Mouse (Mus musculus): ENCODE data around the gene Gramd1b. TPM values are rescaled to one million over a fixed set of nuclear protein-coding genes. Genes with fewer than 3 reads are reported as not detected.

Gramd1b gene
- polyA plus RNA-seq, 1 experiment from 2014 or later, result 2.8 TPM

DNA sequence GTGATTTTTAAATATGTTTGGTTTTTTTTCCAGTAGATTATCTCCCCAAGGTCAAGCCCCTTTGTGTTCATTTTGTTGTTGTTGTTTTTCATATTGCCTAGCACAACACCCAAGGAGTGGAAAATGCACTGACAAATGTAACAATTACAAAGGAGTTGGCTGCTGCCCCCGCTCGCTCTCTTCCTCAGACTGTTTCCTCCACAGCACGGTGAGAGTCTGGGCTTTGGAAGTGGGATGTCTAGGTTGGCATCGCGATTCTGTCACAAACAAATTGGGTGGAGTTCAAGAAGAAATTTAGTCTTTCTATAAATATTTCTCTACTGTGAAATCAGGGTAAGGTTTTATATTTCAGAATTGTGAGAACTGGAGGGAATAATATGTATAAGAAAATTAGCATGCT lies 26.6 kb upstream of the Gramd1b start:
- Histone ChIP-seq H3K9ac (ENCODE audit: low read length) (no peak overlapping the region), H3K4me2 (ENCODE audit: low read depth, severe bottlenecking) (no peak overlapping the region), H3K4me1 (ENCODE audit: control insufficient read depth, insufficient read depth, low read length) (no peaks in the 10 kb centered on the region), H3K4me3 (ENCODE audit: low read depth, low read length) (no peak overlapping the region), H3K9me3 (ENCODE audit: control insufficient read depth, low read length) (no peaks in the 10 kb centered on the region), H3K36me3 (ENCODE audit: control insufficient read depth, insufficient read depth, low read length) (no peaks in the 10 kb centered on the region), H3K27ac (replicated peaks; ENCODE audit: low read depth, low read length) (no peak overlapping the region), H3K27me3 (ENCODE audit: control insufficient read depth, insufficient read depth, low read length) (no peaks in the 10 kb centered on the region)
- 92% methylated on average over 5 of the region's 5 CpGs for WGBS
- DNase-seq (ENCODE audit: low spot score), result no peak
- no peak for ATAC-seq (ENCODE audit: insufficient number of reproducible peaks, low FRiP score, low TSS enrichment, low read depth)

GRCm38 (mm10) chr9:40556396-40556795 lies 25.2 kb upstream of the Gramd1b start:
- no peak overlapping the region for H3K4me2 ChIP-seq (ENCODE audit: low read depth, severe bottlenecking)
- H3K27me3 ChIP-seq (ENCODE audit: control insufficient read depth, insufficient read depth, low read length), result no peaks in the 10 kb centered on the region
- 77% methylated on average over 4 of the region's 4 CpGs for WGBS
- no peaks in the 10 kb centered on the region for H3K36me3 ChIP-seq (ENCODE audit: control insufficient read depth, insufficient read depth, low read length)
- no peak overlapping the region for H3K9ac ChIP-seq (ENCODE audit: low read length)
- H3K9me3 ChIP-seq (ENCODE audit: control insufficient read depth, low read length), result no peaks in the 10 kb centered on the region
- DNase-seq (ENCODE audit: low spot score) (no peak), ATAC-seq (ENCODE audit: insufficient number of reproducible peaks, low FRiP score, low TSS enrichment, low read depth) (no peak)
- no peaks in the 10 kb centered on the region for H3K4me1 ChIP-seq (ENCODE audit: control insufficient read depth, insufficient read depth, low read length)
- H3K4me3 ChIP-seq (ENCODE audit: low read depth, low read length), result no peak overlapping the region
- H3K27ac ChIP-seq (replicated peaks; ENCODE audit: low read depth, low read length), result no peak overlapping the region

- no peak for DNase-seq (ENCODE audit: low spot score)
- H3K4me3 ChIP-seq (ENCODE audit: low read depth, low read length), result no peak overlapping the region
- H3K27ac ChIP-seq (replicated peaks; ENCODE audit: low read depth, low read length), result no peak overlapping the region
- no peaks in the 10 kb centered on the region for H3K36me3 ChIP-seq (ENCODE audit: control insufficient read depth, insufficient read depth, low read length)
- ATAC-seq (ENCODE audit: insufficient number of reproducible peaks, low FRiP score, low TSS enrichment, low read depth), result no peak
- H3K4me1 ChIP-seq (ENCODE audit: control insufficient read depth, insufficient read depth, low read length), result no peaks in the 10 kb centered on the region
- no peak overlapping the region for H3K4me2 ChIP-seq (ENCODE audit: low read depth, severe bottlenecking)
- no peaks in the 10 kb centered on the region for H3K9me3 ChIP-seq (ENCODE audit: control insufficient read depth, low read length)
- H3K9ac ChIP-seq (ENCODE audit: low read length), result no peak overlapping the region
- no peaks in the 10 kb centered on the region for H3K27me3 ChIP-seq (ENCODE audit: control insufficient read depth, insufficient read depth, low read length)
- 50% methylated on average over 5 of the region's 5 CpGs for WGBS
These were observed 24.1 kb upstream of the Gramd1b start for GRCm38 (mm10) chr9:40555243-40555642.

DNA sequence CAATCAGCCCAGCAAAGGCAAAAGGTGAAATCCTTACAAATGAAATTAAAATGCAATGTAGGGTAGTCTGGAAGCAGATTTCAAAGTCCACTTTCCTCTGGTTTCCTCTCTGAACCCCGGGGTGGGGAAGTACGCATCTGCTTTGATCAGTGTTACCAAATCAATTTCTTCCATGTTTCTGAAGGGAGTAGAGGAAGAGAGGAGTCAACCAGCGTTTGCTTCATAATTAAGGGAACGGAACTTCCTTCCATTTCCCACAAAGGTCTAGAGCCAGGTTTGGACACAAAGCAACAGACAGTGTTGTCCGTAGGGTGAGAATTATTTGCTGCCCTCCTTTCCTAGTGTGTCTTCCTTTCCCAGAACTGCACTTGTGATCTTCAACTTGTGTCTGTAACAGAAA lies 16.7 kb upstream of the Gramd1b start:
- Histone ChIP-seq H3K36me3 (ENCODE audit: control insufficient read depth, insufficient read depth, low read length) (no peaks in the 10 kb centered on the region), H3K4me3 (ENCODE audit: low read depth, low read length) (no peak overlapping the region), H3K9me3 (ENCODE audit: control insufficient read depth, low read length) (no peaks in the 10 kb centered on the region), H3K27ac (replicated peaks; ENCODE audit: low read depth, low read length) (no peak overlapping the region), H3K27me3 (ENCODE audit: control insufficient read depth, insufficient read depth, low read length) (no peaks in the 10 kb centered on the region), H3K4me2 (ENCODE audit: low read depth, severe bottlenecking) (no peak overlapping the region), H3K4me1 (ENCODE audit: control insufficient read depth, insufficient read depth, low read length) (no peaks in the 10 kb centered on the region), H3K9ac (ENCODE audit: low read length) (no peak overlapping the region)
- ATAC-seq (ENCODE audit: insufficient number of reproducible peaks, low FRiP score, low TSS enrichment, low read depth) (no peak), DNase-seq (ENCODE audit: low spot score) (no peak)
- 75% methylated on average over 5 of the region's 5 CpGs for WGBS

- no peak for DNase-seq (ENCODE audit: low spot score)
- ATAC-seq (ENCODE audit: insufficient number of reproducible peaks, low FRiP score, low TSS enrichment, low read depth), result no peak
- H3K36me3 ChIP-seq (ENCODE audit: control insufficient read depth, insufficient read depth, low read length), result no peaks in the 10 kb centered on the region
- 73% methylated on average over 6 of the region's 6 CpGs for WGBS
- H3K27ac ChIP-seq (replicated peaks; ENCODE audit: low read depth, low read length), result no peak overlapping the region
- no peak overlapping the region for H3K9ac ChIP-seq (ENCODE audit: low read length)
- no peak overlapping the region for H3K4me3 ChIP-seq (ENCODE audit: low read depth, low read length)
- no peaks in the 10 kb centered on the region for H3K27me3 ChIP-seq (ENCODE audit: control insufficient read depth, insufficient read depth, low read length)
- H3K4me2 ChIP-seq (ENCODE audit: low read depth, severe bottlenecking), result no peak overlapping the region
- H3K9me3 ChIP-seq (ENCODE audit: control insufficient read depth, low read length), result no peaks in the 10 kb centered on the region
- H3K4me1 ChIP-seq (ENCODE audit: control insufficient read depth, insufficient read depth, low read length), result no peaks in the 10 kb centered on the region
These were observed 14.0 kb upstream of the Gramd1b start for GRCm38 (mm10) chr9:40545193-40545592.

DNA sequence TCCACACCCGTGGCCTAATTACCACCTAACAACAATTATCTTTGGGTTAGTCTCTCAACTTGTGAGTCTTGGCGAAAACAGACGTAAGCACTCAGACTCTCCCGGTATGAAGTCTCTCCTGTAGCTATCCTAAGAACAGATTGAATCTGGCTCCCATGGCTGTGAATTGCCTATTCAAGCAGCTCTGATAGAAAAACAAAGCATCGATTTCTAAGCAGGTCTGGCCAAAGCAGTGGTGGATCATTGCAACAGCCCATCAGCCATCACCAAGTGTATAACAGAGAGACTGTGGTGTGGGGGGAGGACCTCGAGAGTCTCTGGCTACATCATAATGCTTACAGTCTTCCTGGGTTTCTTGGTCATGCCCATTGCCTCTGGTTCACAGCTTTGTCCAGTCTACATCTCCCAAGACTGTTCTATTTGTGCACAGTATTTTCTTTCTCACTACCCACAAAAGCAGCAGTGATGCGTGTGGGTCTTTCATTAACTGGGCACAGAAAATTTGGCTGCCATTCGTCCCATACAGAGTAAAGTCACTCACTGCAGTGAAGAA lies 8.5 kb upstream of the Gramd1b start:
- no peaks in the 10 kb centered on the region for H3K9me3 ChIP-seq (ENCODE audit: control insufficient read depth, low read length)

DNA sequence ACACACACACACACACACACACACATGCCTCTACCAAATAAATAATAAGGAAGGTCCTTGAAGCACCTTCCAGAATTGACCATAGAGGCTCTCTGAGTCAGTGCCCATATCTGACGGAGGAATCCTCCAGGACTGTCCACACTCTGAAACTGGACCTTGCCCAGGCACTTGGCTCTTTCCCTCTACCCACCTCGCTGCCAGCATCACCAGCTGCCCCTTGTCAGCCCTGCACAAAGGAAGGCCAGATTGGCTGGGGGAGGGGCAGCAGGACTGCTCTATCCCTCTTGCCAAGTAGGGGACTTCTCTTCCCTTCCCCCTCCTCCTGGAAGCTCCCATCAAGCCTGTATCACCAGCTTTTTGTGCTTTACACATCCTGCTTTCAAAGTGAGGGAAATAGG lies 6.5 kb upstream of the Gramd1b start:
- Histone ChIP-seq H3K9ac (ENCODE audit: low read length) (no peak overlapping the region), H3K27ac (replicated peaks; ENCODE audit: low read depth, low read length) (no peak overlapping the region)
- no peak for DNase-seq (ENCODE audit: low spot score)

More for the DNA sequence above, 8.5 kb upstream of the Gramd1b start:
- no peaks in the 10 kb centered on the region for H3K4me1 ChIP-seq (ENCODE audit: control insufficient read depth, insufficient read depth, low read length)
- no peaks in the 10 kb centered on the region for H3K27me3 ChIP-seq (ENCODE audit: control insufficient read depth, insufficient read depth, low read length)
- DNase-seq (ENCODE audit: low spot score) (no peak), ATAC-seq (ENCODE audit: insufficient number of reproducible peaks, low FRiP score, low TSS enrichment, low read depth) (no peak)
- H3K4me3 ChIP-seq (ENCODE audit: low read depth, low read length), result no peak overlapping the region
- H3K9ac ChIP-seq (ENCODE audit: low read length), result no peak overlapping the region
- H3K27ac ChIP-seq (replicated peaks; ENCODE audit: low read depth, low read length), result no peak overlapping the region
- no peaks in the 10 kb centered on the region for H3K36me3 ChIP-seq (ENCODE audit: control insufficient read depth, insufficient read depth, low read length)
- WGBS, result 81% methylated on average over 8 of the region's 8 CpGs
- H3K4me2 ChIP-seq (ENCODE audit: low read depth, severe bottlenecking), result no peak overlapping the region

GRCm38 (mm10) chr9:40537044-40537707 lies 6.0 kb upstream of the Gramd1b start:
- ATAC-seq (ENCODE audit: insufficient number of reproducible peaks, low FRiP score, low TSS enrichment, low read depth) (no peak), DNase-seq (ENCODE audit: low spot score) (no peak)
- no peak overlapping the region for H3K27ac ChIP-seq (replicated peaks; ENCODE audit: low read depth, low read length)
- H3K27me3 ChIP-seq (ENCODE audit: control insufficient read depth, insufficient read depth, low read length), result no peaks in the 10 kb centered on the region
- no peaks in the 10 kb centered on the region for H3K4me1 ChIP-seq (ENCODE audit: control insufficient read depth, insufficient read depth, low read length)
- H3K4me2 ChIP-seq (ENCODE audit: low read depth, severe bottlenecking), result no peak overlapping the region
- no peaks in the 10 kb centered on the region for H3K9me3 ChIP-seq (ENCODE audit: control insufficient read depth, low read length)
- H3K36me3 ChIP-seq (ENCODE audit: control insufficient read depth, insufficient read depth, low read length), result no peaks in the 10 kb centered on the region
- no peak overlapping the region for H3K9ac ChIP-seq (ENCODE audit: low read length)
- 83% methylated on average over 3 of the region's 3 CpGs for WGBS
- H3K4me3 ChIP-seq (ENCODE audit: low read depth, low read length), result no peak overlapping the region

More for the DNA sequence above, 6.5 kb upstream of the Gramd1b start:
- 46% methylated on average over 2 of the region's 2 CpGs for WGBS
- Histone ChIP-seq H3K4me2 (ENCODE audit: low read depth, severe bottlenecking) (no peak overlapping the region), H3K4me3 (ENCODE audit: low read depth, low read length) (no peak overlapping the region), H3K36me3 (ENCODE audit: control insufficient read depth, insufficient read depth, low read length) (no peaks in the 10 kb centered on the region), H3K27me3 (ENCODE audit: control insufficient read depth, insufficient read depth, low read length) (no peaks in the 10 kb centered on the region), H3K4me1 (ENCODE audit: control insufficient read depth, insufficient read depth, low read length) (no peaks in the 10 kb centered on the region), H3K9me3 (ENCODE audit: control insufficient read depth, low read length) (no peaks in the 10 kb centered on the region)
- no peak for ATAC-seq (ENCODE audit: insufficient number of reproducible peaks, low FRiP score, low TSS enrichment, low read depth)

DNA sequence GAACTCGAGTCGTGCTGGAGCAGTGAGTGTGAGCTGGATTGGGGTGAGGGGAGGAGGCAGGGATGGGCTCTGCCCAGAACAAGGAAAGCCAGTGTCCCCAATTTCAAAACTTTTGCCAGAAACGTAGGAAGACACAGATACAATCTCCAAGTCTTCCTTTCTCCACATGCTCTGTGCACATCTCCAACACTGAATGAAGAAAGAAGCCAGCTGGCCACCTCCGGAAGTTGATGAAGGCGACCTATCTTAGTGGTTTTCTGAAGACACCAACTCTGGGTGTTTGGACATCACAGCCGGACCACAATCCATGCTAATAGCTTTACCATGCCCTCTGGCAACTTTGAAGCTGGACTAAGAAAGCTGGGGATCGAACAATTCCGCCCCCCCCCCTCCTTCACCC lies 647 bp downstream of the Gramd1b start:
- H3K4me2 ChIP-seq (ENCODE audit: low read depth, severe bottlenecking), result peak overlapping the region; percentile 69
- no peaks in the 10 kb centered on the region for H3K36me3 ChIP-seq (ENCODE audit: control insufficient read depth, insufficient read depth, low read length)
- H3K27ac ChIP-seq (replicated peaks; ENCODE audit: low read depth, low read length), result no peak overlapping the region
- DNase-seq (ENCODE audit: low spot score), result no peak
- WGBS, result 66% methylated on average over 8 of the region's 8 CpGs
- no peak overlapping the region for H3K9ac ChIP-seq (ENCODE audit: low read length)
- H3K9me3 ChIP-seq (ENCODE audit: control insufficient read depth, low read length), result no peaks in the 10 kb centered on the region
- H3K27me3 ChIP-seq (ENCODE audit: control insufficient read depth, insufficient read depth, low read length), result peaks cover 10% of the 10 kb centered on the region
- no peak for ATAC-seq (ENCODE audit: insufficient number of reproducible peaks, low FRiP score, low TSS enrichment, low read depth)
- H3K4me3 ChIP-seq (ENCODE audit: low read depth, low read length), result no peak overlapping the region; the same call in 1 of the 2 replicates
- no peaks in the 10 kb centered on the region for H3K4me1 ChIP-seq (ENCODE audit: control insufficient read depth, insufficient read depth, low read length)

All from limb, embryonic 11.5 days (tissue).